14 mouse cellular contexts compared by ENCODE assay signal in genomic region chr7:143119826-143120225, GRCm38 (mm10). TPM values are rescaled to one million over a fixed set of nuclear protein-coding genes. Genes with fewer than 3 reads are reported as not detected.
A peak's percentile ranks its signal among the peaks of the same experiment; 100 is the strongest.
DNase-seq lines count a peak whose midpoint lies in the region; ATAC-seq and TF ChIP-seq lines count a peak whose summit lies in the region.
"Had no signal": no experiment of that assay in that cellular context is flagged by ENCODE, and none has a peak within 500 bp of the region (broad histone marks: within the 10 kb centered on the region; RNA-seq: fewer than 3 reads in every experiment).

No protein-coding gene starts in this region.

- peak overlapping the region; percentile 87 for H3K27ac ChIP-seq in heart, embryonic 10.5 days
- H3K27ac ChIP-seq in lung, embryonic 14.5 days (ENCODE audit: low read depth), result peak overlapping the region; percentile 33; the same call in 1 of the 2 replicates
- H3K27ac ChIP-seq in heart, postnatal 0 days (ENCODE audit: low read depth), result peak overlapping the region; percentile 98
- H3K27ac ChIP-seq in stomach, embryonic 15.5 days, result peak overlapping the region; percentile 33
- H3K27ac ChIP-seq: liver, embryonic 14.5 days had no signal

- no peak for TF ChIP-seq CTCF in lung, embryonic 14.5 days (IDR thresholded peaks at IDR 0.05; ENCODE audit: low read depth)
- no peak for TF ChIP-seq CTCF in heart, postnatal 0 days (IDR thresholded peaks at IDR 0.05; ENCODE audit: low read depth)

- peaks cover 2% of the 10 kb centered on the region; the same call in 1 of the 2 replicates for H3K9me3 ChIP-seq in heart, embryonic 10.5 days
- H3K9me3 ChIP-seq in lung, embryonic 14.5 days (ENCODE audit: low read depth, low read length), result peaks cover 2% of the 10 kb centered on the region; the same call in 1 of the 2 replicates
- no peaks in the 10 kb centered on the region; the same call in 1 of the 2 replicates for H3K9me3 ChIP-seq in heart, postnatal 0 days (replicated peaks; ENCODE audit: control insufficient read depth, low read length)
- no peaks in the 10 kb centered on the region for H3K9me3 ChIP-seq in stomach, embryonic 15.5 days

- 71% methylated on average over 3 of the region's 3 CpGs for WGBS in heart, embryonic 10.5 days
- WGBS in lung, embryonic 14.5 days, result 63% methylated on average over 3 of the region's 3 CpGs
- WGBS in heart, postnatal 0 days, result 70% methylated on average over 3 of the region's 3 CpGs
- 69% methylated on average over 3 of the region's 3 CpGs for WGBS in stomach, embryonic 15.5 days

- no peak overlapping the region for H3K4me2 ChIP-seq in lung, embryonic 14.5 days
- H3K4me2 ChIP-seq in heart, postnatal 0 days (ENCODE audit: low read depth, low read length), result no peak overlapping the region
- no peak overlapping the region for H3K4me2 ChIP-seq in stomach, embryonic 15.5 days

- H3K4me3 ChIP-seq in heart, embryonic 10.5 days, result no peak overlapping the region
- H3K4me3 ChIP-seq in lung, embryonic 14.5 days (ENCODE audit: low read depth, low read length), result no peak overlapping the region
- H3K4me3 ChIP-seq in heart, postnatal 0 days (ENCODE audit: low read depth, low read length), result no peak overlapping the region
- H3K4me3 ChIP-seq in stomach, embryonic 15.5 days (replicated peaks), result no peak overlapping the region

- ATAC-seq in lung, embryonic 14.5 days (ENCODE audit: insufficient read depth), result no peak
- no peak for ATAC-seq in heart, postnatal 0 days (ENCODE audit: insufficient read depth, low read depth)
- no peak for ATAC-seq in stomach, embryonic 15.5 days (ENCODE audit: insufficient read depth, low FRiP score, low read depth)
- ATAC-seq: activated CD4-positive, CD25-positive, alpha-beta regulatory T cell, adult 4 months had no signal

- no peak for TF ChIP-seq EP300 in heart, postnatal 0 days (IDR thresholded peaks at IDR 0.05; ENCODE audit: low read depth)

- DNase-seq in heart, embryonic 10.5 days (ENCODE audit: low spot score), result no peak
- DNase-seq in heart, adult 11 months, result no peak
- no peak for DNase-seq in lung, embryonic 14.5 days
- DNase-seq in lung, postnatal 4 days, result no peak
- no peak for DNase-seq in heart, postnatal 0 days (ENCODE audit: low spot score)
- no peak for DNase-seq in right cerebral cortex, adult 2 months (ENCODE audit: low spot score in 2 of 2)
- no peak for DNase-seq in MN1 (ENCODE audit: low spot score)
- DNase-seq: B cell, adult 2 months; layer of hippocampus, adult 9-11 months; spleen, adult 18-20 months had no signal

- H3K4me1 ChIP-seq in heart, embryonic 10.5 days, result peaks cover 64% of the 10 kb centered on the region
- peaks cover 11% of the 10 kb centered on the region for H3K4me1 ChIP-seq in lung, embryonic 14.5 days (ENCODE audit: insufficient read depth)
- H3K4me1 ChIP-seq in heart, postnatal 0 days (ENCODE audit: control insufficient read depth, insufficient read depth), result peaks cover 71% of the 10 kb centered on the region
- peaks cover 32% of the 10 kb centered on the region for H3K4me1 ChIP-seq in stomach, embryonic 15.5 days

- H3K27me3 ChIP-seq in heart, embryonic 10.5 days (ENCODE audit: insufficient read depth, poor library complexity, severe bottlenecking), result no peaks in the 10 kb centered on the region
- H3K27me3 ChIP-seq in lung, embryonic 14.5 days (ENCODE audit: insufficient read depth, low read length), result no peaks in the 10 kb centered on the region
- H3K27me3 ChIP-seq in heart, postnatal 0 days (ENCODE audit: control insufficient read depth, insufficient read depth, low read length), result no peaks in the 10 kb centered on the region
- H3K27me3 ChIP-seq in stomach, embryonic 15.5 days (replicated peaks), result no peaks in the 10 kb centered on the region

- no peak overlapping the region for H3K9ac ChIP-seq in lung, embryonic 14.5 days
- H3K9ac ChIP-seq in heart, postnatal 0 days (replicated peaks; ENCODE audit: low read depth, low read length), result 0 out of 2 replicates have a peak overlapping the region, but pooled peaks have one; percentile 10
- H3K9ac ChIP-seq in stomach, embryonic 15.5 days, result no peak overlapping the region
- H3K9ac ChIP-seq: liver, embryonic 14.5 days had no signal

- no peaks in the 10 kb centered on the region for H3K36me3 ChIP-seq in heart, embryonic 10.5 days
- no peaks in the 10 kb centered on the region for H3K36me3 ChIP-seq in lung, embryonic 14.5 days (ENCODE audit: insufficient read depth)
- H3K36me3 ChIP-seq in heart, postnatal 0 days (replicated peaks; ENCODE audit: control insufficient read depth, insufficient read depth, low read length), result no peaks in the 10 kb centered on the region
- no peaks in the 10 kb centered on the region for H3K36me3 ChIP-seq in stomach, embryonic 15.5 days

RNA-seq across cellular contexts. Expression of gene Kcnq1, which starts 13.7 kb away (rescaled TPM):
- polyA plus RNA-seq in heart, embryonic 10.5 days (2016; fragmentation: Nextera tagmentation; extraction: Ambion mirVana), result 5.4 and 10.5 TPM in 2 replicates
- polyA plus RNA-seq in lung, embryonic 14.5 days (2014; fragmentation: Nextera tagmentation; extraction: Ambion mirVana), result 5.3 and 6.5 TPM in 2 replicates
- total RNA-seq in heart, postnatal 0 days (2014; rRNA removed; ENCODE audit: low replicate concordance), result 73.3 and 75.9 TPM in 2 replicates
- polyA plus RNA-seq in heart, postnatal 0 days (2015; fragmentation: Nextera tagmentation; extraction: Ambion mirVana), result 36.4 and 37.2 TPM in 2 replicates
- 9.1 and 13.2 TPM in 2 replicates for polyA plus RNA-seq in stomach, embryonic 15.5 days (2015; fragmentation: Nextera tagmentation; extraction: Ambion mirVana)
- total RNA-seq: hematopoietic stem cell, adult 5-6 weeks had no signal
- polyA plus RNA-seq: activated CD4-positive, CD25-positive, alpha-beta regulatory T cell, adult 4 months had no signal

RNA-seq across cellular contexts. Expression of gene Trpm5, which starts 25.4 kb away (rescaled TPM):
- polyA plus RNA-seq in heart, embryonic 10.5 days (2016; fragmentation: Nextera tagmentation; extraction: Ambion mirVana), result 1.1 and 1.5 TPM in 2 replicates
- polyA plus RNA-seq in lung, embryonic 14.5 days (2014; fragmentation: Nextera tagmentation; extraction: Ambion mirVana), result 4.7 and 5.7 TPM in 2 replicates
- 0.61 and 2.1 TPM in 2 replicates for total RNA-seq in heart, postnatal 0 days (2014; rRNA removed; ENCODE audit: low replicate concordance)
- polyA plus RNA-seq in heart, postnatal 0 days (2015; fragmentation: Nextera tagmentation; extraction: Ambion mirVana), result 0.70 and 1.6 TPM in 2 replicates
- 14.1 and 16.0 TPM in 2 replicates for polyA plus RNA-seq in stomach, embryonic 15.5 days (2015; fragmentation: Nextera tagmentation; extraction: Ambion mirVana)
- polyA plus RNA-seq: activated CD4-positive, CD25-positive, alpha-beta regulatory T cell, adult 4 months had no signal

RNA-seq across cellular contexts. Expression of gene Tssc4, which starts 50.8 kb away (rescaled TPM):
- polyA plus RNA-seq in heart, embryonic 10.5 days (2016; fragmentation: Nextera tagmentation; extraction: Ambion mirVana), result 78.0 and 99.5 TPM in 2 replicates
- polyA plus RNA-seq in lung, embryonic 14.5 days (2014; fragmentation: Nextera tagmentation; extraction: Ambion mirVana), result 65.2 and 75.6 TPM in 2 replicates
- 61.9 and 71.7 TPM in 2 replicates for total RNA-seq in heart, postnatal 0 days (2014; rRNA removed; ENCODE audit: low replicate concordance)
- polyA plus RNA-seq in heart, postnatal 0 days (2015; fragmentation: Nextera tagmentation; extraction: Ambion mirVana), result 33.7 and 34.0 TPM in 2 replicates
- polyA plus RNA-seq in stomach, embryonic 15.5 days (2015; fragmentation: Nextera tagmentation; extraction: Ambion mirVana), result 78.7 and 84.8 TPM in 2 replicates

Comparison
In these comparisons a context has a peak if more than half of its experiments do, and no peak if none do; other contexts are left out.
1. H3K27ac ChIP-seq: peak in every context shown above with its lines; median percentile 98 in heart, postnatal 0 days; 87 in heart, embryonic 10.5 days; 33 in lung, embryonic 14.5 days; 33 in stomach, embryonic 15.5 days.